Mouse (Mus musculus): ENCODE data around the gene Nom1. TPM values are rescaled to one million over a fixed set of nuclear protein-coding genes. Genes with fewer than 3 reads are reported as not detected.
"Not testable (repeated sequence)": the region's sequence is repeated elsewhere in the genome, so short reads cannot be mapped to it uniquely, and the experiment has no call there.

The Nom1 gene
- 21.1 and 22.9 TPM in 2 replicates for polyA plus RNA-seq (2012; rRNA removed)

- DNase-seq (ENCODE audit: low spot score) = peak; percentile 75
Observed at GRCm38 (mm10) chr5:29434228-29434871, at the start of gene Nom1. Nom1 (plus strand) TSS chr5:29434664.

GRCm38 (mm10) chr5:29387591-29387990 lies 46.9 kb upstream of the Nom1 start:
- no peak for DNase-seq (ENCODE audit: low spot score)

GRCm38 (mm10) chr5:29388181-29388943 lies 46.1 kb upstream of the Nom1 start:
- DNase-seq (ENCODE audit: low spot score) = no peak

GRCm38 (mm10) chr5:29388944-29389765 lies 45.3 kb upstream of the Nom1 start:
- DNase-seq (ENCODE audit: low spot score) = peak; percentile 67

- DNase-seq (ENCODE audit: low spot score) = no peak
Observed at GRCm38 (mm10) chr5:29398427-29398826, 36.0 kb upstream of the Nom1 start.

- DNase-seq (ENCODE audit: low spot score) = no peak
Observed at GRCm38 (mm10) chr5:29410854-29411253, 23.6 kb upstream of the Nom1 start.

GRCm38 (mm10) chr5:29413041-29413440 lies 21.4 kb upstream of the Nom1 start:
- DNase-seq (ENCODE audit: low spot score) = no peak

GRCm38 (mm10) chr5:29423330-29423729 lies 11.1 kb upstream of the Nom1 start:
- DNase-seq (ENCODE audit: low spot score) = not testable (repeated sequence)

- no peak for DNase-seq (ENCODE audit: low spot score)
Observed at GRCm38 (mm10) chr5:29434872-29435358, 451 bp downstream of the Nom1 start.

- no peak for DNase-seq (ENCODE audit: low spot score)
Observed at GRCm38 (mm10) chr5:29435491-29435890, 1.0 kb downstream of the Nom1 start.

- DNase-seq (ENCODE audit: low spot score) = not testable (repeated sequence)
Observed at GRCm38 (mm10) chr5:29436728-29437127, 2.3 kb downstream of the Nom1 start.

GRCm38 (mm10) chr5:29445275-29445674 lies 10.8 kb downstream of the Nom1 start:
- DNase-seq (ENCODE audit: low spot score) = no peak

- DNase-seq (ENCODE audit: low spot score) = no peak
Observed at GRCm38 (mm10) chr5:29452352-29452751, 17.9 kb downstream of the Nom1 start.

GRCm38 (mm10) chr5:29456895-29457656 lies 22.6 kb downstream of the Nom1 start:
- DNase-seq (ENCODE audit: low spot score) = no peak

GRCm38 (mm10) chr5:29462943-29463686 lies 28.7 kb downstream of the Nom1 start:
- DNase-seq (ENCODE audit: low spot score) = no peak

- DNase-seq (ENCODE audit: low spot score) = no peak
Observed at GRCm38 (mm10) chr5:29467489-29468350, 33.3 kb downstream of the Nom1 start.

GRCm38 (mm10) chr5:29468351-29469065 lies 34.0 kb downstream of the Nom1 start:
- DNase-seq (ENCODE audit: low spot score) = no peak

- no peak for DNase-seq (ENCODE audit: low spot score)
Observed at GRCm38 (mm10) chr5:29469501-29469900, 35.0 kb downstream of the Nom1 start.

GRCm38 (mm10) chr5:29470271-29470670 lies 35.8 kb downstream of the Nom1 start:
- DNase-seq (ENCODE audit: low spot score) = no peak

Measured in urinary bladder, adult 2 months (tissue).